In genomic region chr3:84619725-84620124, GRCm38 (mm10) we compare ENCODE assay signal across 25 mouse cellular contexts. TPM values are rescaled to one million over a fixed set of nuclear protein-coding genes. Genes with fewer than 3 reads are reported as not detected.
DNase-seq lines count a peak whose midpoint lies in the region; ATAC-seq and TF ChIP-seq lines count a peak whose summit lies in the region.
"Had no signal": no experiment of that assay in that cellular context is flagged by ENCODE, and none has a peak within 500 bp of the region (broad histone marks: within the 10 kb centered on the region; RNA-seq: fewer than 3 reads in every experiment).

No protein-coding gene starts in this region.

- no peak overlapping the region for H3K27ac ChIP-seq in intestine, embryonic 14.5 days (ENCODE audit: low read depth)
- no peak overlapping the region for H3K27ac ChIP-seq in intestine, embryonic 16.5 days (ENCODE audit: low read length)
- H3K27ac ChIP-seq in liver, adult 2 months (replicated peaks; ENCODE audit: insufficient read depth, low read depth, low read length), result 0 out of 2 replicates have a peak overlapping the region, but pooled peaks have one; percentile 6
- no peak overlapping the region for H3K27ac ChIP-seq in liver, embryonic 11.5 days (ENCODE audit: low read depth, low read length)
- H3K27ac ChIP-seq in stomach, postnatal 0 days (replicated peaks), result 0 out of 2 replicates have a peak overlapping the region, but pooled peaks have one; percentile 49
- H3K27ac ChIP-seq in hindbrain, embryonic 13.5 days, result no peak overlapping the region

- H3K36me3 ChIP-seq in intestine, embryonic 14.5 days (ENCODE audit: control insufficient read depth, insufficient read depth, low read length), result no peaks in the 10 kb centered on the region
- no peaks in the 10 kb centered on the region for H3K36me3 ChIP-seq in intestine, embryonic 16.5 days (ENCODE audit: control insufficient read depth, insufficient read depth, low read length)
- H3K36me3 ChIP-seq in liver, adult 2 months (ENCODE audit: control insufficient read depth, insufficient read depth, low read length), result no peaks in the 10 kb centered on the region
- no peaks in the 10 kb centered on the region for H3K36me3 ChIP-seq in liver, embryonic 11.5 days (ENCODE audit: control insufficient read depth, insufficient read depth, low read length)
- H3K36me3 ChIP-seq in stomach, postnatal 0 days (ENCODE audit: control insufficient read depth, insufficient read depth, low read length), result no peaks in the 10 kb centered on the region
- no peaks in the 10 kb centered on the region for H3K36me3 ChIP-seq in hindbrain, embryonic 13.5 days
- H3K36me3 ChIP-seq: G1E had no signal

- H3K27me3 ChIP-seq in intestine, embryonic 14.5 days (replicated peaks; ENCODE audit: control insufficient read depth, insufficient read depth, low read length), result no peaks in the 10 kb centered on the region
- H3K27me3 ChIP-seq in intestine, embryonic 16.5 days (replicated peaks; ENCODE audit: control insufficient read depth, insufficient read depth, low read length), result no peaks in the 10 kb centered on the region
- no peaks in the 10 kb centered on the region for H3K27me3 ChIP-seq in liver, adult 2 months (ENCODE audit: control insufficient read depth, insufficient read depth, low read length)
- H3K27me3 ChIP-seq in liver, embryonic 11.5 days (replicated peaks; ENCODE audit: control insufficient read depth, insufficient read depth, low read length), result 0 out of 2 replicates have a peak, but pooled peaks cover 2% of the 10 kb centered on the region
- no peaks in the 10 kb centered on the region for H3K27me3 ChIP-seq in stomach, postnatal 0 days (ENCODE audit: control insufficient read depth, insufficient read depth, low read length)
- H3K27me3 ChIP-seq in hindbrain, embryonic 13.5 days, result no peaks in the 10 kb centered on the region
- H3K27me3 ChIP-seq: CH12.LX, Patski had no signal

- no peak for TF ChIP-seq CTCF in liver, adult 2 months (IDR thresholded peaks at IDR 0.05; ENCODE audit: low read depth, low read length)
- no peak for TF ChIP-seq CTCF in stomach, postnatal 0 days (IDR thresholded peaks at IDR 0.05; ENCODE audit: low read depth)

- no peak overlapping the region for H3K4me2 ChIP-seq in intestine, embryonic 14.5 days (ENCODE audit: low read length)
- no peak overlapping the region for H3K4me2 ChIP-seq in intestine, embryonic 16.5 days (ENCODE audit: low read depth, low read length)
- no peak overlapping the region for H3K4me2 ChIP-seq in liver, embryonic 11.5 days
- no peak overlapping the region for H3K4me2 ChIP-seq in stomach, postnatal 0 days (replicated peaks; ENCODE audit: low read depth)
- no peak overlapping the region for H3K4me2 ChIP-seq in hindbrain, embryonic 13.5 days

- no peaks in the 10 kb centered on the region for H3K4me1 ChIP-seq in intestine, embryonic 14.5 days (replicated peaks; ENCODE audit: control insufficient read depth, insufficient read depth, low read length)
- H3K4me1 ChIP-seq in intestine, embryonic 16.5 days (ENCODE audit: control insufficient read depth, insufficient read depth, low read length), result no peaks in the 10 kb centered on the region
- peaks cover 3% of the 10 kb centered on the region for H3K4me1 ChIP-seq in liver, adult 2 months (ENCODE audit: control insufficient read depth, insufficient read depth, low read length)
- no peaks in the 10 kb centered on the region for H3K4me1 ChIP-seq in liver, embryonic 11.5 days (replicated peaks; ENCODE audit: control insufficient read depth, insufficient read depth, low read length)
- H3K4me1 ChIP-seq in stomach, postnatal 0 days (replicated peaks; ENCODE audit: control insufficient read depth, insufficient read depth), result no peaks in the 10 kb centered on the region
- H3K4me1 ChIP-seq in hindbrain, embryonic 13.5 days (replicated peaks), result no peaks in the 10 kb centered on the region

- DNase-seq in intestine, embryonic 14.5 days (ENCODE audit: low spot score), result peak; percentile 24
- DNase-seq in liver, adult 2 months (ENCODE audit: extremely low read depth, low read depth, low spot score), result peak; percentile 96
- DNase-seq in liver, embryonic 11.5 days (ENCODE audit: low spot score), result no peak
- DNase-seq in stomach, postnatal 0 days (ENCODE audit: low spot score), result no peak
- DNase-seq: adrenal gland, adult 2 months; adrenal gland, adult 8-10 months; adrenal gland, postnatal 10 days; adrenal gland, postnatal 14 days; adrenal gland, postnatal 25 days; adrenal gland, postnatal 36 days; B cell, adult 2 months; cerebellum, adult 11 months; cerebellum, adult 11-12 months; cerebellum, adult 18-20 months had no signal

- no peak for TF ChIP-seq POLR2A in liver, adult 2 months (IDR thresholded peaks at IDR 0.05; ENCODE audit: extremely low read depth, insufficient read depth, low read length)

- no peak for ATAC-seq in intestine, embryonic 14.5 days (replicated peaks; ENCODE audit: low FRiP score, low TSS enrichment, low read depth)
- no peak for ATAC-seq in intestine, embryonic 16.5 days
- ATAC-seq in liver, embryonic 11.5 days (replicated peaks; ENCODE audit: low FRiP score), result no peak
- peak; percentile 59 for ATAC-seq in stomach, postnatal 0 days (ENCODE audit: low FRiP score, low TSS enrichment)
- ATAC-seq in hindbrain, embryonic 13.5 days (ENCODE audit: low FRiP score), result no peak
- ATAC-seq: activated CD4-positive, CD25-positive, alpha-beta regulatory T cell, adult 4 months; CD4-positive, CD25-positive, alpha-beta regulatory T cell, adult 4 months; Patski had no signal

- no peak overlapping the region for H3K4me3 ChIP-seq in intestine, embryonic 14.5 days (ENCODE audit: low read depth, low read length)
- no peak overlapping the region for H3K4me3 ChIP-seq in intestine, embryonic 16.5 days (ENCODE audit: low read length)
- H3K4me3 ChIP-seq in liver, adult 2 months (ENCODE audit: insufficient read depth, low read depth, low read length), result no peak overlapping the region
- no peak overlapping the region for H3K4me3 ChIP-seq in liver, embryonic 11.5 days (ENCODE audit: low read depth, low read length)
- no peak overlapping the region for H3K4me3 ChIP-seq in stomach, postnatal 0 days (ENCODE audit: low read depth, low read length)
- no peak overlapping the region for H3K4me3 ChIP-seq in hindbrain, embryonic 13.5 days

- WGBS in intestine, embryonic 14.5 days, result 83% methylated on average over 6 of the region's 6 CpGs
- WGBS in intestine, embryonic 16.5 days, result 76% methylated on average over 6 of the region's 6 CpGs
- 22% methylated on average over 6 of the region's 6 CpGs for WGBS in liver, adult 2 months
- 93% methylated on average over 6 of the region's 6 CpGs for WGBS in liver, embryonic 11.5 days
- 61% methylated on average over 6 of the region's 6 CpGs for WGBS in stomach, postnatal 0 days
- 94% methylated on average over 6 of the region's 6 CpGs for WGBS in hindbrain, embryonic 13.5 days

- no peaks in the 10 kb centered on the region for H3K79me2 ChIP-seq in liver, adult 2 months (ENCODE audit: control insufficient read depth, insufficient read depth, low read length)

- no peak overlapping the region for H3K9ac ChIP-seq in intestine, embryonic 14.5 days (ENCODE audit: low read length)
- no peak overlapping the region for H3K9ac ChIP-seq in intestine, embryonic 16.5 days (ENCODE audit: low read depth, low read length)
- H3K9ac ChIP-seq in liver, adult 2 months (ENCODE audit: low read depth, low read length), result no peak overlapping the region
- no peak overlapping the region for H3K9ac ChIP-seq in liver, embryonic 11.5 days (ENCODE audit: low read depth, low read length)
- H3K9ac ChIP-seq in stomach, postnatal 0 days (ENCODE audit: low read length), result no peak overlapping the region
- H3K9ac ChIP-seq in hindbrain, embryonic 13.5 days, result no peak overlapping the region

- no peak for TF ChIP-seq EP300 in stomach, postnatal 0 days (optimal IDR thresholded peaks at IDR 0.05)

- H3K9me3 ChIP-seq in intestine, embryonic 14.5 days (ENCODE audit: control insufficient read depth, low read length), result no peaks in the 10 kb centered on the region
- H3K9me3 ChIP-seq in intestine, embryonic 16.5 days (ENCODE audit: control insufficient read depth, low read length), result no peaks in the 10 kb centered on the region
- no peaks in the 10 kb centered on the region for H3K9me3 ChIP-seq in liver, embryonic 11.5 days (ENCODE audit: control insufficient read depth, low read length)
- H3K9me3 ChIP-seq in stomach, postnatal 0 days (ENCODE audit: control insufficient read depth, low read length), result no peaks in the 10 kb centered on the region
- no peaks in the 10 kb centered on the region for H3K9me3 ChIP-seq in hindbrain, embryonic 13.5 days

RNA-seq across cellular contexts. Expression of gene Tigd4, which starts 26.4 kb away (rescaled TPM):
- polyA plus RNA-seq in intestine, embryonic 14.5 days (2014; fragmentation: Nextera tagmentation; extraction: Ambion mirVana), result not detected in 2 replicates
- polyA plus RNA-seq in intestine, embryonic 16.5 days (2015; fragmentation: Nextera tagmentation; extraction: Ambion mirVana), result not detected in 2 replicates
- not detected in 2 replicates for total RNA-seq in liver, adult 2 months (2014; rRNA removed)
- polyA plus RNA-seq in liver, adult 2 months (2012; rRNA removed), result not detected in 2 replicates
- not detected in 2 replicates for polyA plus RNA-seq in liver, embryonic 11.5 days (2014; fragmentation: Nextera tagmentation; extraction: Ambion mirVana)
- polyA plus RNA-seq in stomach, postnatal 0 days (2015; fragmentation: Nextera tagmentation; extraction: Ambion mirVana), result 0.15 and 0.21 TPM in 2 replicates
- polyA plus RNA-seq in hindbrain, embryonic 13.5 days (2015; fragmentation: Nextera tagmentation; extraction: Ambion mirVana), result 0.05 TPM in 1 of 2 replicates, not detected in the other
- total RNA-seq: adrenal gland, adult 18-20 months; adrenal gland, adult 2 months; adrenal gland, postnatal 14 days; adrenal gland, postnatal 36 days; CH12.LX; ES-E14; MEL had no signal
- polyA plus RNA-seq: activated CD4-positive, CD25-positive, alpha-beta regulatory T cell, adult 4 months; adrenal gland, adult 2 months; C2C12; CD4-positive, CD25-positive, alpha-beta regulatory T cell, adult 4 months; G1E had no signal

RNA-seq across cellular contexts. Expression of gene Arfip1, which starts 37.3 kb away (rescaled TPM):
- 44.7 and 47.9 TPM in 2 replicates for polyA plus RNA-seq in intestine, embryonic 14.5 days (2014; fragmentation: Nextera tagmentation; extraction: Ambion mirVana)
- 49.0 and 50.8 TPM in 2 replicates for polyA plus RNA-seq in intestine, embryonic 16.5 days (2015; fragmentation: Nextera tagmentation; extraction: Ambion mirVana)
- total RNA-seq in liver, adult 2 months (2014; rRNA removed), result 17.9 and 21.4 TPM in 2 replicates
- 4.6 and 4.7 TPM in 2 replicates for polyA plus RNA-seq in liver, adult 2 months (2012; rRNA removed)
- 30.9 and 33.7 TPM in 2 replicates for polyA plus RNA-seq in liver, embryonic 11.5 days (2014; fragmentation: Nextera tagmentation; extraction: Ambion mirVana)
- 55.8 and 60.9 TPM in 2 replicates for polyA plus RNA-seq in stomach, postnatal 0 days (2015; fragmentation: Nextera tagmentation; extraction: Ambion mirVana)
- polyA plus RNA-seq in hindbrain, embryonic 13.5 days (2015; fragmentation: Nextera tagmentation; extraction: Ambion mirVana), result 27.2 and 27.5 TPM in 2 replicates

RNA-seq across cellular contexts. Expression of gene Tmem154, which starts 46.3 kb away (rescaled TPM):
- 0.93 and 1.7 TPM in 2 replicates for polyA plus RNA-seq in intestine, embryonic 14.5 days (2014; fragmentation: Nextera tagmentation; extraction: Ambion mirVana)
- polyA plus RNA-seq in intestine, embryonic 16.5 days (2015; fragmentation: Nextera tagmentation; extraction: Ambion mirVana), result 1.2 and 1.3 TPM in 2 replicates
- total RNA-seq in liver, adult 2 months (2014; rRNA removed), result 0.09 and 0.94 TPM in 2 replicates
- polyA plus RNA-seq in liver, adult 2 months (2012; rRNA removed), result 0.09 and 0.17 TPM in 2 replicates
- polyA plus RNA-seq in liver, embryonic 11.5 days (2014; fragmentation: Nextera tagmentation; extraction: Ambion mirVana), result 0.60 and 0.89 TPM in 2 replicates
- polyA plus RNA-seq in stomach, postnatal 0 days (2015; fragmentation: Nextera tagmentation; extraction: Ambion mirVana), result 20.9 and 24.7 TPM in 2 replicates
- polyA plus RNA-seq in hindbrain, embryonic 13.5 days (2015; fragmentation: Nextera tagmentation; extraction: Ambion mirVana), result 0.53 and 0.60 TPM in 2 replicates

Comparison
In these comparisons a context has a peak if more than half of its experiments do, and no peak if none do; other contexts are left out.
1. DNase-seq: peak in intestine, embryonic 14.5 days (single experiment) and liver, adult 2 months (single experiment); none in liver, embryonic 11.5 days (single experiment) and stomach, postnatal 0 days (single experiment).
2. H3K27ac ChIP-seq: peak in liver, adult 2 months (single experiment) and stomach, postnatal 0 days (single experiment); none in intestine, embryonic 14.5 days (single experiment), intestine, embryonic 16.5 days (single experiment), liver, embryonic 11.5 days (single experiment) and hindbrain, embryonic 13.5 days (single experiment).